Comparison of ENCODE assay signal across 30 mouse cellular contexts in the genomic region with DNA sequence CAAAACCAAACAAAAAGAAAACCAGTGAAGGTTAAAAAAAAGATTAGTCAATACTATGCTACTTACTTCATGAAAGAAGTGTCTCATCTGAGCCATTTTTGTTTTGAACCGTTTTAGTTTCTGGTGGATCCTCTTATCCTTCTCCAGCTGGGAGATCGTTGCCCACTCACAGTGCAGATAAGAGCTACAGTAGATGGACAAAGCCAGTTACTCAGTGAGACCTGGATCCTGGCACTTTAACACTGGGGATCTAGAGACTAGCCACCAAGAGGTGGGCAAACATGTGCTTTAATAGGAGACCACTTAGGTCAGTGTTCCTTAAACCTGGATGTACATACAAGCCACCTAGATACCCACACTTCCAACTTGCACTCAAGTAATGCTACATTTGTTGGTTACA.
"Had no signal": no experiment of that assay in that cellular context is flagged by ENCODE, and none has a peak within 500 bp of the region (broad histone marks: within the 10 kb centered on the region; RNA-seq: fewer than 3 reads in every experiment).

No protein-coding gene starts in this region.

- H3K4me1 ChIP-seq: limb, embryonic 10.5 days; limb, embryonic 12.5 days; limb, embryonic 13.5 days; limb, embryonic 15.5 days; lung, embryonic 15.5 days; megakaryocyte, embryonic 14.5 days; midbrain, embryonic 10.5 days; midbrain, embryonic 12.5 days; midbrain, embryonic 13.5 days; midbrain, embryonic 15.5 days; neural tube, embryonic 12.5 days had no signal

- H3K27ac ChIP-seq: left cerebral cortex, adult 2 months; limb, embryonic 10.5 days; limb, embryonic 12.5 days; limb, embryonic 13.5 days; limb, embryonic 15.5 days; liver, embryonic 13.5 days; liver, embryonic 15.5 days; lung, embryonic 15.5 days; macrophage; midbrain, embryonic 10.5 days; midbrain, embryonic 12.5 days; midbrain, embryonic 13.5 days; midbrain, embryonic 15.5 days; neural tube, embryonic 12.5 days had no signal

- H3K27me3 ChIP-seq: limb, embryonic 12.5 days; limb, embryonic 13.5 days; limb, embryonic 15.5 days; liver, embryonic 13.5 days; liver, embryonic 15.5 days; lung, embryonic 15.5 days; megakaryocyte, embryonic 14.5 days; midbrain, embryonic 12.5 days; midbrain, embryonic 13.5 days; midbrain, embryonic 15.5 days; neural tube, embryonic 12.5 days had no signal

- H3K9me3 ChIP-seq: limb, embryonic 10.5 days; limb, embryonic 12.5 days; limb, embryonic 13.5 days; limb, embryonic 15.5 days; liver, embryonic 13.5 days; liver, embryonic 15.5 days; lung, embryonic 15.5 days; megakaryocyte, embryonic 14.5 days; midbrain, embryonic 10.5 days; midbrain, embryonic 12.5 days; midbrain, embryonic 13.5 days; midbrain, embryonic 15.5 days; neural tube, embryonic 12.5 days had no signal

- H3K4me2 ChIP-seq: limb, embryonic 12.5 days; limb, embryonic 13.5 days; limb, embryonic 15.5 days; liver, embryonic 13.5 days; liver, embryonic 15.5 days; lung, embryonic 14.5 days; lung, embryonic 15.5 days; midbrain, embryonic 11.5 days; midbrain, embryonic 12.5 days; midbrain, embryonic 13.5 days; midbrain, embryonic 15.5 days; neural tube, embryonic 12.5 days had no signal

- H3K9ac ChIP-seq: limb, embryonic 12.5 days; limb, embryonic 13.5 days; limb, embryonic 15.5 days; liver, embryonic 13.5 days; liver, embryonic 15.5 days; lung, embryonic 14.5 days; lung, embryonic 15.5 days; midbrain, embryonic 12.5 days; midbrain, embryonic 13.5 days; midbrain, embryonic 15.5 days; neural tube, embryonic 12.5 days had no signal

- H3K4me3 ChIP-seq: left cerebral cortex, adult 2 months; limb, embryonic 10.5 days; limb, embryonic 12.5 days; limb, embryonic 13.5 days; limb, embryonic 15.5 days; liver, embryonic 13.5 days; liver, embryonic 15.5 days; lung, embryonic 15.5 days; megakaryocyte, embryonic 14.5 days; midbrain, embryonic 10.5 days; midbrain, embryonic 12.5 days; midbrain, embryonic 13.5 days; midbrain, embryonic 15.5 days; myocyte; neural tube, embryonic 12.5 days had no signal

- ATAC-seq: lung, postnatal 0 days; midbrain, embryonic 13.5 days; midbrain, embryonic 15.5 days; midbrain, embryonic 16.5 days had no signal

- DNase-seq: layer of hippocampus, postnatal 36 days; left cerebral cortex, postnatal 4 days; liver; liver, embryonic 13.5 days; lung, adult 18-20 months; lung, adult 2 months; lung, embryonic 14.5 days; lung, postnatal 10 days; lung, postnatal 14 days; lung, postnatal 36 days; lung, postnatal 4 days; midbrain, embryonic 14.5 days had no signal
